Mouse (Mus musculus): ENCODE data around the gene Gm44965.

Gm44965 gene

GRCm38 (mm10) chr6:48623460-48623859 is 29.7 kb downstream of the Gm44965 start:
- DNase-seq (ENCODE audit: extremely low read depth, low read depth) = no peak

- DNase-seq (ENCODE audit: extremely low read depth, low read depth) = no peak
These were observed 32.7 kb downstream of the Gm44965 start, which contains the start of gene AI854703 for GRCm38 (mm10) chr6:48626464-48626863. Gene AI854703 (plus strand): TSS chr6:48626764.

GRCm38 (mm10) chr6:48626984-48627383 is 33.2 kb downstream of the Gm44965 start:
- DNase-seq (ENCODE audit: extremely low read depth, low read depth) = no peak

- DNase-seq (ENCODE audit: extremely low read depth, low read depth) = no peak
These were observed 33.8 kb downstream of the Gm44965 start for GRCm38 (mm10) chr6:48627511-48627924.

- DNase-seq (ENCODE audit: extremely low read depth, low read depth) = no peak
These were observed 34.6 kb downstream of the Gm44965 start for GRCm38 (mm10) chr6:48628377-48628776.

GRCm38 (mm10) chr6:48628808-48629660 is 35.3 kb downstream of the Gm44965 start:
- no peak for DNase-seq (ENCODE audit: extremely low read depth, low read depth)

- DNase-seq (ENCODE audit: extremely low read depth, low read depth) = no peak
These were observed 35.9 kb downstream of the Gm44965 start for GRCm38 (mm10) chr6:48629661-48630034.

GRCm38 (mm10) chr6:48630831-48631230 is 37.1 kb downstream of the Gm44965 start:
- DNase-seq (ENCODE audit: extremely low read depth, low read depth) = no peak

GRCm38 (mm10) chr6:48635105-48635504 is 41.4 kb downstream of the Gm44965 start:
- no peak for DNase-seq (ENCODE audit: extremely low read depth, low read depth)

GRCm38 (mm10) chr6:48636515-48636914 is 42.8 kb downstream of the Gm44965 start:
- no peak for DNase-seq (ENCODE audit: extremely low read depth, low read depth)

- DNase-seq (ENCODE audit: extremely low read depth, low read depth) = no peak
These were observed 44.2 kb downstream of the Gm44965 start for GRCm38 (mm10) chr6:48637811-48638500.

GRCm38 (mm10) chr6:48638553-48638952 is 44.8 kb downstream of the Gm44965 start:
- no peak for DNase-seq (ENCODE audit: extremely low read depth, low read depth)

- DNase-seq (ENCODE audit: extremely low read depth, low read depth) = no peak
These were observed 47.6 kb downstream of the Gm44965 start for GRCm38 (mm10) chr6:48641391-48641790.

- DNase-seq (ENCODE audit: extremely low read depth, low read depth) = peak; percentile 16
These were observed 49.1 kb downstream of the Gm44965 start for GRCm38 (mm10) chr6:48642764-48643292.

GRCm38 (mm10) chr6:48645660-48646308 is 52.0 kb downstream of the Gm44965 start:
- DNase-seq (ENCODE audit: extremely low read depth, low read depth) = peak; percentile 18

- DNase-seq (ENCODE audit: extremely low read depth, low read depth) = no peak
These were observed 52.6 kb downstream of the Gm44965 start for GRCm38 (mm10) chr6:48646309-48646690.

- DNase-seq (ENCODE audit: extremely low read depth, low read depth) = no peak
These were observed 53.3 kb downstream of the Gm44965 start, which contains the start of gene Gimap8 for GRCm38 (mm10) chr6:48646995-48647394. Gene Gimap8 (plus strand): TSS chr6:48647234.

- no peak for DNase-seq (ENCODE audit: extremely low read depth, low read depth)
These were observed 53.9 kb downstream of the Gm44965 start for GRCm38 (mm10) chr6:48647611-48648010.

- no peak for DNase-seq (ENCODE audit: extremely low read depth, low read depth)
These were observed 55.0 kb downstream of the Gm44965 start for GRCm38 (mm10) chr6:48648779-48649178.

- DNase-seq (ENCODE audit: extremely low read depth, low read depth) = no peak
These were observed 56.3 kb downstream of the Gm44965 start for GRCm38 (mm10) chr6:48650041-48650440.

- DNase-seq (ENCODE audit: extremely low read depth, low read depth) = no peak
These were observed 65.0 kb downstream of the Gm44965 start for GRCm38 (mm10) chr6:48658721-48659120.

- DNase-seq (ENCODE audit: extremely low read depth, low read depth) = no peak
These were observed 71.0 kb downstream of the Gm44965 start for GRCm38 (mm10) chr6:48664750-48665149.

Measured in MEL-GATA-1-ER (cell line).